ENCODE assay signal across 1 mouse cellular context in genomic region chr17:33929371-33930279, GRCm38 (mm10).
TF ChIP-seq lines count a peak whose summit lies in the region.

TSS of gene Rgl2 (plus strand) at chr17:33929543.

TF ChIP-seq in CH12.LX, 34 proteins besides CTCF, POLR2A, EP300 and RAD21 (continued from another document):
- TF ChIP-seq HCFC1 (IDR thresholded peaks at IDR 0.05; ENCODE audit: low read depth, low read length) (peak; percentile 92), ZNF384 (IDR thresholded peaks at IDR 0.05; ENCODE audit: low read depth, low read length) (no peak), ZKSCAN1 (IDR thresholded peaks at IDR 0.05; ENCODE audit: borderline replicate concordance, low read depth, low read length) (no peak), JUND (conservative IDR thresholded peaks at IDR 0.05; ENCODE audit: low read depth, low read length) (no peak), MAX (IDR thresholded peaks at IDR 0.05; ENCODE audit: low read length) (peak; percentile 57; the same call in 1 of the 2 replicates), MXI1 (IDR thresholded peaks at IDR 0.05; ENCODE audit: low read depth, low read length) (peak; percentile 79; the same call in 1 of the 2 replicates), BHLHE40 (IDR thresholded peaks at IDR 0.05; ENCODE audit: low read depth, low read length) (peak; percentile 47; the same call in 1 of the 2 replicates), IRF4 (IDR thresholded peaks at IDR 0.05; ENCODE audit: low read depth, low read length) (peak; percentile 81), MAZ (IDR thresholded peaks at IDR 0.05; ENCODE audit: low read depth, low read length) (peak; percentile 100), NELFE (IDR thresholded peaks at IDR 0.05; ENCODE audit: low read depth, low read length) (peak; percentile 16; the same call in 1 of the 2 replicates), USF1 (IDR thresholded peaks at IDR 0.05; ENCODE audit: low read depth, low read length) (no peak; the same call in 1 of the 2 replicates), JUN (IDR thresholded peaks at IDR 0.05; ENCODE audit: insufficient read depth, low read depth, low read length) (no peak)
